Mouse (Mus musculus): Measurements from ENCODE around the gene Hs3st3b1.

- TF ChIP-seq CTCF (conservative IDR thresholded peaks at IDR 0.05; ENCODE audit: insufficient read depth, insufficient read length, low read depth, low read length) (no peak), POLR2A (IDR thresholded peaks at IDR 0.05; ENCODE audit: low read depth, low read length) (no peak)
These were observed 792 bp downstream of the Hs3st3b1 start for GRCm38 (mm10) chr11:63921044-63921951.
